Mouse (Mus musculus): ENCODE results near the gene Coch. TPM values are rescaled to one million over a fixed set of nuclear protein-coding genes. Genes with fewer than 3 reads are reported as not detected.
"Not testable (repeated sequence)": the region's sequence is repeated elsewhere in the genome, so short reads cannot be mapped to it uniquely, and the experiment has no call there.

Gene Coch
- polyA plus RNA-seq (2014; fragmentation: Nextera tagmentation; extraction: Ambion mirVana) = 3.5 and 3.8 TPM in 2 replicates

- Histone ChIP-seq H3K4me2 (ENCODE audit: low read depth) (peak within 1 kb of the TSS; percentile 98), H3K4me3 (ENCODE audit: low read depth, low read length) (peak within 1 kb of the TSS; percentile 68), H3K36me3 (ENCODE audit: control insufficient read depth, insufficient read depth, low read length) (no peaks in the 10 kb centered on the region), H3K27me3 (ENCODE audit: control insufficient read depth, insufficient read depth, low read length) (peaks cover 32% of the 10 kb centered on the region), H3K9ac (ENCODE audit: low read length) (peak within 1 kb of the TSS; percentile 49), H3K9me3 (ENCODE audit: control insufficient read depth, low read length) (no peaks in the 10 kb centered on the region), H3K4me1 (ENCODE audit: control insufficient read depth, insufficient read depth, low read length) (peaks cover 7% of the 10 kb centered on the region), H3K27ac (ENCODE audit: low read depth, low read length) (no peak within 1 kb of the TSS)
- under 1% methylated on average over 67 of the region's 79 CpGs for WGBS
- DNase-seq (ENCODE audit: low spot score) (peak; percentile 63), ATAC-seq (ENCODE audit: insufficient read depth, low FRiP score, low TSS enrichment) (peak; percentile 75)
Observed at GRCm38 (mm10) chr12:51593229-51594029, at the start of gene Coch. Gene Coch, plus strand, starts transcription at chr12:51593341.

- no peaks in the 10 kb centered on the region for H3K36me3 ChIP-seq (ENCODE audit: control insufficient read depth, insufficient read depth, low read length)
- no peak overlapping the region for H3K9ac ChIP-seq (ENCODE audit: low read length)
- H3K4me3 ChIP-seq (ENCODE audit: low read depth, low read length) = no peak overlapping the region
- ATAC-seq (ENCODE audit: insufficient read depth, low FRiP score, low TSS enrichment) = no peak
- no peaks in the 10 kb centered on the region for H3K9me3 ChIP-seq (ENCODE audit: control insufficient read depth, low read length)
- no peak overlapping the region for H3K27ac ChIP-seq (ENCODE audit: low read depth, low read length)
- no peaks in the 10 kb centered on the region for H3K27me3 ChIP-seq (ENCODE audit: control insufficient read depth, insufficient read depth, low read length)
- DNase-seq (ENCODE audit: low spot score) = no peak
- no peaks in the 10 kb centered on the region for H3K4me1 ChIP-seq (ENCODE audit: control insufficient read depth, insufficient read depth, low read length)
- WGBS = 80% methylated on average over 9 of the region's 9 CpGs
- no peak overlapping the region for H3K4me2 ChIP-seq (ENCODE audit: low read depth)
Observed at GRCm38 (mm10) chr12:51543402-51543960, 49.7 kb upstream of the Coch start.

DNA sequence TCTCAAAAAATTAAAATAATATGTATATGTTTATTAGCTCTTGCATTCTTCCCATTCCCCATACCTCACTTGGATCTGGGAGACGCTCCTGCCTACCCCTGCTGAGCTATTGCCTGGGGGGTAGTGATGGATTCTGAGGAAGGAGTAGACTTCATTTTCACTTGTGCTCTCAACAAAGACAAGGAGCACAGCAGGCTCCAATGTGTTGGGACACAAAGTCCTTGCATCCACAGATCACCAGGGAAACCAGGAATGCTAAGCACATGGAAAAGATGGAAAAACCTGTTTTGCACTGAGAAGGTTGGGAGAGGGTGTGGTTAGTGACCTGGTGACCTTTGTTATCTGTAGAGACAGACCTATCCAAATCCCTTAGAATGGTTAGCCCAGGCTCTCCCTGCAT, 38.1 kb upstream of the Coch start:
- H3K4me3 ChIP-seq (ENCODE audit: low read depth, low read length) = no peak overlapping the region
- no peak overlapping the region for H3K4me2 ChIP-seq (ENCODE audit: low read depth)
- DNase-seq (ENCODE audit: low spot score) = no peak
- no peak overlapping the region for H3K9ac ChIP-seq (ENCODE audit: low read length)
- H3K4me1 ChIP-seq (ENCODE audit: control insufficient read depth, insufficient read depth, low read length) = no peaks in the 10 kb centered on the region
- no peaks in the 10 kb centered on the region for H3K9me3 ChIP-seq (ENCODE audit: control insufficient read depth, low read length)
- no peak for ATAC-seq (ENCODE audit: insufficient read depth, low FRiP score, low TSS enrichment)
- H3K27ac ChIP-seq (ENCODE audit: low read depth, low read length) = no peak overlapping the region
- WGBS = 78% methylated on average over 1 of the region's 1 CpGs
- H3K27me3 ChIP-seq (ENCODE audit: control insufficient read depth, insufficient read depth, low read length) = no peaks in the 10 kb centered on the region
- H3K36me3 ChIP-seq (ENCODE audit: control insufficient read depth, insufficient read depth, low read length) = no peaks in the 10 kb centered on the region

- no peak overlapping the region for H3K4me2 ChIP-seq (ENCODE audit: low read depth)
- H3K27me3 ChIP-seq (ENCODE audit: control insufficient read depth, insufficient read depth, low read length) = no peaks in the 10 kb centered on the region
- H3K27ac ChIP-seq (ENCODE audit: low read depth, low read length) = no peak overlapping the region
- WGBS = 27% methylated on average over 9 of the region's 9 CpGs
- ATAC-seq (ENCODE audit: insufficient read depth, low FRiP score, low TSS enrichment) (no peak), DNase-seq (ENCODE audit: low spot score) (no peak)
- H3K4me3 ChIP-seq (ENCODE audit: low read depth, low read length) = no peak overlapping the region
- H3K36me3 ChIP-seq (ENCODE audit: control insufficient read depth, insufficient read depth, low read length) = no peaks in the 10 kb centered on the region
- H3K9ac ChIP-seq (ENCODE audit: low read length) = no peak overlapping the region
- no peaks in the 10 kb centered on the region for H3K4me1 ChIP-seq (ENCODE audit: control insufficient read depth, insufficient read depth, low read length)
- H3K9me3 ChIP-seq (ENCODE audit: control insufficient read depth, low read length) = no peaks in the 10 kb centered on the region
Observed at GRCm38 (mm10) chr12:51561416-51561815, 31.7 kb upstream of the Coch start.

DNA sequence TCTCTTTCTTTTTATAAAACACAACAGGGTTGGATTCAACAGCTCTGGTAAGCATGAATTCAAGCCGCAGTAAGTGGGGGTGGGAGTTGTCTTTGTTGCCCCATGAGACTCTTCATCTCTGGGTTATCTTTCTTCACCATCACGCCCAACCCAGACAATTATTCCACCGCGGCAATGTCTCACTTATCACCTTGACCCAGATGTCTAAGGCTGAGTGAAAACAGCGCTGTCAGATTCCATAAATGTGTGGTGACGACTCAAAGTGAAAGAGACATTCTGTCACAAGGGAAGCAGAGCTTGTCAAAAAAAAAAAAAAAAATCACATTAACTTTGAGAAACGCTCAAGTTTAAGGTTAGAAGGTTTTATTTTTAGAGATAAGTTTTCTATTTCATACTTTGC, 25.9 kb upstream of the Coch start:
- H3K36me3 ChIP-seq (ENCODE audit: control insufficient read depth, insufficient read depth, low read length) = no peaks in the 10 kb centered on the region
- no peak overlapping the region for H3K4me2 ChIP-seq (ENCODE audit: low read depth)
- H3K9ac ChIP-seq (ENCODE audit: low read length) = no peak overlapping the region
- no peak overlapping the region for H3K4me3 ChIP-seq (ENCODE audit: low read depth, low read length)
- DNase-seq (ENCODE audit: low spot score) (no peak), ATAC-seq (ENCODE audit: insufficient read depth, low FRiP score, low TSS enrichment) (no peak)
- no peaks in the 10 kb centered on the region for H3K4me1 ChIP-seq (ENCODE audit: control insufficient read depth, insufficient read depth, low read length)
- WGBS = 85% methylated on average over 7 of the region's 7 CpGs
- H3K27me3 ChIP-seq (ENCODE audit: control insufficient read depth, insufficient read depth, low read length) = no peaks in the 10 kb centered on the region
- H3K27ac ChIP-seq (ENCODE audit: low read depth, low read length) = no peak overlapping the region
- H3K9me3 ChIP-seq (ENCODE audit: control insufficient read depth, low read length) = no peaks in the 10 kb centered on the region

DNA sequence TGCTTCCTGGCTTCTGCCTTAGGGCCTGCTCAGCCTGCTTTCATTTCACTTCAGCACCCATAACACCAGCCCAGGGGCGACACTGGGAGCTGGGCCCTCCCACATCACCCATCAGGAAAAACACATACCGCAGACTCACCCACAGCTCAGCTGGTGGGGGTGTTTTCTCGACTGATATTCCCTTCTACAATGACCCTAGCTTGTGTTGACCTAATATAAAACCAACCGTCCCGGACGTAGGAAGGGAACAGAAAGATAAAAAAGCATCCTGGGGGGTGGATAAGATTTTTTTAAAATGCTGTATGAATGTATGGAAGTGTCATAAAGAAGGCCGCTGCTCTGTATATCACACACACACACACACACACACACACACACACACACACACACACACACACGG, 23.7 kb upstream of the Coch start:
- no peak overlapping the region for H3K9ac ChIP-seq (ENCODE audit: low read length)
- ATAC-seq (ENCODE audit: insufficient read depth, low FRiP score, low TSS enrichment) (no peak), DNase-seq (ENCODE audit: low spot score) (no peak)
- no peaks in the 10 kb centered on the region for H3K27me3 ChIP-seq (ENCODE audit: control insufficient read depth, insufficient read depth, low read length)
- no peak overlapping the region for H3K27ac ChIP-seq (ENCODE audit: low read depth, low read length)
- no peaks in the 10 kb centered on the region for H3K4me1 ChIP-seq (ENCODE audit: control insufficient read depth, insufficient read depth, low read length)
- WGBS = 91% methylated on average over 8 of the region's 8 CpGs
- H3K4me2 ChIP-seq (ENCODE audit: low read depth) = no peak overlapping the region
- no peaks in the 10 kb centered on the region for H3K36me3 ChIP-seq (ENCODE audit: control insufficient read depth, insufficient read depth, low read length)
- no peak overlapping the region for H3K4me3 ChIP-seq (ENCODE audit: low read depth, low read length)
- H3K9me3 ChIP-seq (ENCODE audit: control insufficient read depth, low read length) = no peaks in the 10 kb centered on the region

DNA sequence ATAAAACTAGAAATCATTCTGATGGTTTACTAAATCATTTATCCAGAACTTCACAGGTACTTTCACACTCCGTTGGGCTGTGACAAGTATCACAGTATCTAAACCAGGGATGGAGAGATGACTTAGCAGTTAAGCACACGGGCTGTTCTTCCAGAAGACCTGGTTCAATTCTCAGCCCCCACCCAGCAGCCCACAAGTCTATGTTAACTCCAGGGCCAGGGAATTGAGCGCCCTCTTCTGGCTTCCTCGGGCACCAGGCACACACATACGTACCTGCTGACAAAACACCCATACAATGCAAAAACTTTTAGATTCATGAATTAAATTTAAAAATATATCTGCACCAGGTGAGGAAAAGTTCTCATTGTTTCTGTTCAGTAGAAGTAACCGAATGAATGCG, 23.2 kb upstream of the Coch start:
- no peak for DNase-seq (ENCODE audit: low spot score)
- Histone ChIP-seq H3K9me3 (ENCODE audit: control insufficient read depth, low read length) (no peaks in the 10 kb centered on the region), H3K4me3 (ENCODE audit: low read depth, low read length) (no peak overlapping the region), H3K36me3 (ENCODE audit: control insufficient read depth, insufficient read depth, low read length) (no peaks in the 10 kb centered on the region), H3K27ac (ENCODE audit: low read depth, low read length) (no peak overlapping the region), H3K4me2 (ENCODE audit: low read depth) (no peak overlapping the region), H3K4me1 (ENCODE audit: control insufficient read depth, insufficient read depth, low read length) (no peaks in the 10 kb centered on the region), H3K9ac (ENCODE audit: low read length) (no peak overlapping the region), H3K27me3 (ENCODE audit: control insufficient read depth, insufficient read depth, low read length) (no peaks in the 10 kb centered on the region)
- WGBS = 71% methylated on average over 7 of the region's 7 CpGs
- ATAC-seq (ENCODE audit: insufficient read depth, low FRiP score, low TSS enrichment) = no peak

DNA sequence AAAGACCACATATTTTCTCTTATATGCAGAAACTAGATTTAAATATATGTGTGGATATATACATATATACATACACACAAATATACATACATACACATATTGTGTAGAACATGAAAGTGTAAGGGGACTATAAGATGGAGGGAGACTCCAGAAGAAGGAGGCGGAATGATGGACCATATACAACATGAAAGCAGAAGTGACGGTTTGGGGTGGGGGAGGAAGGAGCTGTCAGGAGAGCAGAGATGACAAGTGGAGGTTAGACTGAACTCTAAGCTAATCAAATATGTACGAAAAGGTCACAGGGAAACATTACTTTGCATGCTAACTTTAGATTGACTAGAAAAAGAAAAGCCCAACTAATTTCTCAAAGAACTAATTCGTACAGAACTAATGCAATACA, 20.5 kb upstream of the Coch start:
- no peak overlapping the region for H3K4me2 ChIP-seq (ENCODE audit: low read depth)
- H3K27me3 ChIP-seq (ENCODE audit: control insufficient read depth, insufficient read depth, low read length) = no peaks in the 10 kb centered on the region
- H3K9ac ChIP-seq (ENCODE audit: low read length) = no peak overlapping the region
- DNase-seq (ENCODE audit: low spot score) (no peak), ATAC-seq (ENCODE audit: insufficient read depth, low FRiP score, low TSS enrichment) (no peak)
- no peaks in the 10 kb centered on the region for H3K4me1 ChIP-seq (ENCODE audit: control insufficient read depth, insufficient read depth, low read length)
- no peaks in the 10 kb centered on the region for H3K36me3 ChIP-seq (ENCODE audit: control insufficient read depth, insufficient read depth, low read length)
- no peaks in the 10 kb centered on the region for H3K9me3 ChIP-seq (ENCODE audit: control insufficient read depth, low read length)
- no peak overlapping the region for H3K27ac ChIP-seq (ENCODE audit: low read depth, low read length)
- H3K4me3 ChIP-seq (ENCODE audit: low read depth, low read length) = no peak overlapping the region
- 87% methylated on average over 4 of the region's 4 CpGs for WGBS

DNA sequence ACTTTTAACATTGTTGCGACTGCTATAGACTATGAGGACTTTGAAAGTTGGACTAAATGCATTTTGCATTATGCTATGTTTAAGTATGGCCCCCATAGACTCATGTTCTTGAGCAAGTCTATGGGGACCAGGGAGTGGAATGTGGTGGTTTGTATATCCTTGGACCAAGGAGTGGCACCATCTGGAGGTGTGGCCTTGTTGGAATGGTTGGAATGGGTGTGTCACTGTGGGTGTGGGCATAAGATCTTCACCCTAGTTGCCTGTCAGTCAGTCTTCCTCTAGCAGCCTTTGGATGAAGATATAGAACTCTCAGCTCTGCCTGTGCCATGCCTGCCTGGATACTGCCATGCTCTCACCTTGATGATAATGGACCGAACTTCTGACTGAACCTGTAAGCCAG, 15.3 kb upstream of the Coch start:
- not testable (repeated sequence) for H3K9me3 ChIP-seq (ENCODE audit: control insufficient read depth, low read length); ATAC-seq (ENCODE audit: insufficient read depth, low FRiP score, low TSS enrichment); H3K4me1 ChIP-seq (ENCODE audit: control insufficient read depth, insufficient read depth, low read length); H3K27ac ChIP-seq (ENCODE audit: low read depth, low read length); H3K4me2 ChIP-seq (ENCODE audit: low read depth); H3K4me3 ChIP-seq (ENCODE audit: low read depth, low read length); H3K9ac ChIP-seq (ENCODE audit: low read length); H3K27me3 ChIP-seq (ENCODE audit: control insufficient read depth, insufficient read depth, low read length); H3K36me3 ChIP-seq (ENCODE audit: control insufficient read depth, insufficient read depth, low read length); DNase-seq (ENCODE audit: low spot score)
- WGBS = 93% methylated on average over 2 of the region's 2 CpGs
